Mouse (Mus musculus) embryo, embryonic 11 days (tissue): ENCODE data around the gene Hspb9.
A peak's percentile ranks its signal among the peaks of the same experiment; 100 is the strongest.

Experiments used
- DNase-seq: peaks from one replicate; pipeline ENCODE4 v3.0.0-alpha.2; 2015

Gene Hspb9

DNA sequence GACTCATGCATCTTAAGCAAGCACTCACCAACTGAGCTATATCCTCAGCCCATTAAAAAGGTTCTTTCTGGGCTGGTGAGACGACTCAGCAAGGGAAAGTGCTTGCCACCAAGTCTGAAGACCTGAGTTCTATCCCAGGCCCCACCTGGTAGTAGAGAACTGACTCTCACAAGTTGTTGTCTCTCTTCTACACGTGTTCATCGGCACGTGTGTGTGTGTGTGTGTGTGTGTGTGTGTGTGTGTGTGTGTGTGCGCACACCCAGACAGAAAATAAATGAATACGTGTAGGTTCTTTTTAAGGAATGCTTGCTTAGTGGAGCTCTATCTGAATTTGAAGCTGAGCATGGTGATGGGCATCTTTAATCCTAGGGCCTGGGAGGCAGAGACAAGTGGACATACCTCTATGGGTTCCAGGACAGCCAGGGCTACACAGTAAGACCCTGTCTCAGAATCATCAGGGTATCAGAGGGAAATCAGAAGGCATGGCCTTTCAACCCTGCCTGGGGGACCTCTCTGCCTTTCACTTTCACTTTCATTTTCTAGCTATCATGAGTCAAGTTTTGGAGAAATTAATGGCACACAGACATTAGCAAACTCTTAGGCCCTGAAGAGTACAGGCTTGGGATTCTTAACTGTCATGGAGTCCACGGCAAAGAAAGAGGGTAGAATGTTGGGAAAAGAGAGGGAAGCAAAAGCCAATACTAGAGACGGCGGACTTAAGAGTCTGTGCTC lies 21.6 kb downstream of the Hspb9 start:
- DNase-seq: no peak

DNA sequence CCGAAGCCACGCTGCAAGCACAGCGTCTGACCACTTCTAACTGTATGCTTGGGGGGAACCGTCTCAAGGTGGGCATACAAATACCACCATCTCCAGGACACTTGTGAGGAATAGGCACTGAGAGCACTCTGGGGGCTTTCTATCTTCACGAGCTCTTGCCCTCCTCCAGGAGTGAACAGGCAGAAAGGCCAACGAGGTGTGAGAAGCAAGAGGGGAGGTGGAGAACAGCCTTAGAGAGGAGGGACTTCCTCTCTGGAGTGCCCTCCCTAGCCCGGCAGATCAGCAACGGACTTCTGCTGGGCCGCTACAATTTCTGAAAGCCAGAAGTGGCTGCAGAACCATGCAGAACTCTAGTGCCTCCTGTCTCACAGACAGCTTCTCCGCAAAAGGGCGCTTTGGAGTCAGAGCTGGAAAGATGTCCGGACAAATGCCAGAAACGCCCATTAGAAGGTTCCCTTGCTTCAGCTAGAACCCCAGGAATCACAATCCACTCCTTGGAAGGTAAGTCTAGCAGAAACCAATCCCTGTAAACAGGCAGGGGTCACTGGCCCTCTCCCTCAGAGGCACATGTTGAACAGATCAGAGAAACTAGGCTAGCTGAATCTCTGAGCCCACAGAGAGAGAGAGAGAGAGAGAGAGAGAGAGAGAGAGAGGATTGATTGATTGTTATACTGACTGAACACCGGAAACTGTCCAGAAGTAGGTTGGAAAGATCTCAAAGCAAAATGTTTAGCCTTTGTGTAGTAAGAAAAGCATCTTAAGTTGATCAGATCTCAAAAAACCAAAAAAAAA lies 22.5 kb downstream of the Hspb9 start:
- no peak for DNase-seq

DNA sequence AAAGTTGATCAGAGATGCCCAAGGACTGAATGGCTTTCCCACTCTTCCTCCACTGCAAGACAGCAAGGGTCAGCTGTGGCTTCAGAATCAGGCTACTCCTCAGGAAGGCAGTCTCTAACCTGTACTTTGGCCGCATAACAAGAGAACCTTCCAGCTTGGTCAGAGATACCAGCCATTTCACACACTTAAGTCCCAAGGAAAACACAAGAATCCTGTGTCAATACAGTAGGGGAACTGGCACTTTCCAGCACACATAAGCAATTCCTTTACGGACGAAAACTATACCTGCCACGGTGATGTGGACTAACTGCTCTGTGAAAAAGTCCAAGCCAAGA lies 23.1 kb downstream of the Hspb9 start:
- no peak for DNase-seq

DNA sequence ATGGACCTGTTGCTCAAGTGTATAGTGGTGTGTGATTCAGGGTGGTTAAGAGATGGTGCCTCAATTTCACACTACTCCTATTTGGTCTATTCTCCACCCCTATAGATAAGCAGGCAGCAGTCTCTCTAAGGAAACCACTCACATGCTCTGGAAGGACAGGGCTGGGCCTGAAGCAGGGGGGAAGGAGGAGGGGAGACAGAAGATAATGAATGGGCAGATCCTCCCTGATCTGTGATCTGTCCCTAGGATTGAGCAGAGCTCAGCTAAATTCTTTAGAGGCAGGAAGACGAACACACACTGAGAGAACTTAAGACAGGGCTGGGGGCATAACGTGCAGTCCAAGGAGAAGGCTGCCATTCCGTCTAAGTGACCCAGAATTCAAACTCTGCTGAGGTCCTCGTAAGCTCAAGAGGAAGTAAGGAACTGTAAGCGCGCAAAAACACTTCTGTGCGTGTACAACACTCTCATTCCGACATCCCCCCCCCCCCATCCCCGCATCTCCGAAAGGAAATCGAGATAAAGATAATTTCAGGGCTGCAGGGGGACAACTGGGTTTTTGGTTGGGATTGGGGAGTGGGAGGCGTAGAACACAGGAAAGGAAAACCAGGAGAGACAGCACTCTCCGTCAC lies 23.6 kb downstream of the Hspb9 start:
- no peak for DNase-seq

DNA sequence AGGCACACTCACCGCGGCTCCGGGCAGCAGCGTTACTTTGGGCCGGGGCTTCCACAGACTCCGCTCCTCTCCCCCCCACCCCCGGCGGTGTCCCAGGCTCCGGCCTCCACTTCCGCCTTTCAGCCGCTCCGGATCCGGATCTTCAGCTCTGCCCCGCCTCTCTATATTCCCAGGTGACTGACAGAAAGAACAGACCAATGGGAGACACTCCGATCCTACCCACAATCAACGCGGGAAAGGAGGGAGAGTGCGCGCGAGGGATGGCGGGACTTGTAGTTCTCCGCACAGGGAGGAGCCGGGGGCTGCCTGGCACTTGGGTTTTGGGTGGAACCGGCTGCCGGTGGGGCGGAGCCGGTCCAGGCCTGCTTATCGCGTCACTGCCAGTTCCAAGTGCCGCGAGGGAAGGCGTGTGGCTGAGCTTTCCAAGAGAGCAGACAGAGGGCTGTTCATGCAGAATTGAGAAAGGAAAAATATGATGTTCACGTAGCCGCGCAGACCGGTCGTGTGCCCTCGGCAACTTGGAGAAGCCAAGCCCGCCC lies 24.5 kb downstream of the Hspb9 start, which contains the start of gene Rab5c:
Rab5c (minus strand) TSS at position 150 of the 539 bp plus-strand sequence.
- DNase-seq: peak; percentile 99

DNA sequence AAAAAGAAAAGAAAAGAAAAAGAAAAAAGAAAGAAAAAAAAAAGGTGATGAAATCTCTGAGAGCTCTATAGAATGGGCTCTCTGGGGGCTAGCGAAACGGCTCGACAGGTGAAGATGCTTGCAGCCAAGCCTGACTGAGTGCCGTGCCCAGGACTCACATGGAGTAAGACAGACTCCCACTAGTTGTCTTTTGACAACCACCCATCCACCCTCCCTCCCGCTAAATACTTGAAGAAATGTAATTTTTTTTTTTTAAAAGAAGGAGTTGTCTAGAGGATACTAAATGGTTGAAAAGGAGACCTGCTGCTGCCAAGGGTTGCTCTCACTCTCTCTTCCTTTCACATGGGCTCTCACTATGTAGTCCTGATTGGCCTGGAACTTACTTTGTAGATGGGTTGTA lies 25.1 kb downstream of the Hspb9 start:
- DNase-seq: no peak

DNA sequence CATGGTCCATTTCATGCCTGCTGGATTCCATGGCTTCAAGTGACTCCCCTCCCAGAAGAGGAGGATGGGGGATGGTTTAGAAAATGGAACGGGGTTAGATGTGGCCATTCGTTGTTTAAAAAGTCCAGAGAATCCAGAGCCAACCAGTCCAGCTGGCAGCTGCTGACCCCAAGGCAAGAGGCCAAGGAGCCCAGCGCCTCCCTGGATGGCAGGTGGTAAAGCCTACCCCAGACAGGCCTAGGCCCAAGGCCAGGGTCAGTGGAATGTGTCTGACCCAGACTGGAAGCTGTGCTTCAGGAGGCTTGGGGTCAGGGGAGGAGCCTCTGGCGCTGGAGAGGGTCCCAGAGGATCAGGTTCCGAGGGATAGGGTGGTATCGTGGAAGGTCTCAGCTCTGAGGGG lies 27.7 kb downstream of the Hspb9 start:
- no peak for DNase-seq

DNA sequence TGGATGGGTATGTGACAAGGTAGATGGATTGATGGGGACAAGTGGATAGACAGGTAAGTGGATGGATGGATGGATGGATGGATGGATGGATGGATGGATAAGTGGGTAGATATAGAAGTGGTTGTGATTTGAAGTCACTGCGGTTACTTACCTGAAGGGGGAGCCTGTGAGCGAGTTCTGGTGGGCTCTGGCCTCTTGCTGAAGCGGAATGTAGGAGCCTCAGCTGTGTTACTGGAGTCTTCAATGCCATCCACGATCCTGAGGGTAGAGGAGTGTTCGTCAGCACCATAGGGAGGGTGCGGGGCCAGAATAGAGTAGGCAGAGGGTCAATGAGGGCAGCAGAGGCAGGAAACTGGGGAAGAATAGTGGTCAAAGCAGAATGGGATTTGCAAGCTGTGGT lies 31.4 kb downstream of the Hspb9 start:
- DNase-seq: peak; percentile 73

DNA sequence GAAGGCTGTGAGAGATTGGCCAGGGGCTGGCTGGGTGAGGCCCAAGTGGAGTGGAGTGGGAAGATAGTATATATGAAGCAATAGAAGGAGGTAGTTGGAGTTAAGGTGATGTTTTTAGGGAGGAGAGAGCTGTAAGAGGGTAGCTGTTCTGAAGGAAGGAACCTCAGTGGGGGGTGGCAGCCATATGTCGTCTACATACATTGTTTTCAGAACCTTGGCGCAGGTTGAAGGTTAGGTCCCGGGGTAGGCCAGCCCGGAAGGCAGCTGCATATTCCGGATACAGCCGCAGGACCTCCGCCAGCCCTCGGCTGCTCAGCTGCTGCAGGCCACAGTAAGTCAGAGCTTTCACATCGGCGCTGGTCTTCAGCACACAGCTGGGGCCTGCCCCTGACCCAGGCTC lies 32.9 kb downstream of the Hspb9 start:
- DNase-seq: no peak

DNA sequence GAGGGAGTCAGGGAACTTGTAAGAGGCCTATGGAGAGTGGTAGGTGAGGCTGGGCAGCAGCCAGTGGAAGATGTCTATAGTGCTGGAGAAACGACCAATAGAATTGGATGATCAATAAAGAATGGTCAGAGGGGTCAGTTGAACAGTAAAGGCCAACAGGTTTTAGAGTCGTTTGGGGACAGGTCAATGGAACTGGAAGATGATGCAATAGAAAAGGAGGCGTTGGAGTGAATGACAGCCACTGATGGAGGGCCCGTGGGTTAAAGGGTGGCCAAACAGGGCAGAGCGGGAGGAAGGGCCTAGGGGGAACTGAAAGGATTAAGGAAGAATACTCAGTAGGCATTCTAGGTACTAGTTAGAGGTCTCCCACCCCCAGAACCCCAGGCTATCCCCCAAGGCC lies 33.5 kb downstream of the Hspb9 start:
- no peak for DNase-seq

DNA sequence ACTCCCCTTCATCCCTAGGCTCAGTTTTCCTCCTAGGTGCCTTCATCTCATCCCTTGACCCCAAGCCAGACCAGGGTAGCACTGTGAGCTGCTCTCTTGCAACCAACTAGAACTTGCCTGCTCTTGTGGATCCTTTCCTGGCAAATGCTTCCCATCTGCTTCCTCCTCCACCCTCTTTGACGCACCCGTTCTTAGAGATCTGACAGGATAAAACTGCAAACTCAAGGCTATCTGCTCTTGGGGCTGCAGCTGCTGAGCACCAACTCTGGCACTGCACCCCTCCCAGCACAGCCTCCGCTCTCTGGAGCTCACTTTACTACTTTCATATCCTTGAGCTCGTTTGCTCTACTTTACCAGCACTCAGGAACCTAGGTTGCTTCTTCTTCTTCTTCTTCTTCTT lies 35.0 kb downstream of the Hspb9 start:
- no peak for DNase-seq

DNA sequence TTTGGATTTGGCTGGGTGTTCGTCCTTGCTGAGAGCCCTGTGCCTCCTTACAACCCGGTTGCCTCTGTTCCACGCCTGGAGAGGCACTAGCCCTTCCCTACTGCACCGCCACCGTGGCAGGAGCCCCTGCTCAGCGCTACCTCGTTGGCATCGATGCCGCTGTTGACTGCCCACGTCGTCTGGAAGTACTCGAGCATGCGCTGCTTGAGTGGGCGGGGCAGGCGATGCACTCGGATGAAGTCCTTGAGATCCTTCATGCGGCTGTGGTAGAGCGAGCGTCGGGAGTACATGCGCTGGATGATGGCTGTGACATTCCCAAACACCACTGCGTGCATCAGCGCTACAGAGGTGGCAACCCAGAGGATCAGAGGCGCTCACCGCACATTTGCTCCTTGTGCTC lies 35.8 kb downstream of the Hspb9 start:
- no peak for DNase-seq

DNA sequence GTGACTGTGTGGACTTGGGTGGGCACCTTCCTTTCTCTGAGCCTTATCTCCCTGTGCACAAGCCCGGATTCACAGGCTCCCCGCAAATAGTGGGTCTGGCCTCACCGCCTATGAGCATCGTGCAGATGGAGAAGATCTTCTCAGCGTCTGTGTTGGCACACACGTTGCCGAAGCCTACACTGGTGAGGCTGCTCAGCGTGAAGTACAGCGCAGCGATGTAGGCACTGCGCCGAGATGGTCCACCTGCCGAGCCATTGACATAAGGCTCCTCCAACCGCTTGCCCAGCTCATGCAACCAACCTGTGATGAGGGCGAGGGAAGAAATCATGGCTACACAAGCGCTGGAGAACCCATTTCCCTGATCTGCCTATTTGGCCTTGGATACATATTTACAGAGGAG lies 36.5 kb downstream of the Hspb9 start:
- DNase-seq: no peak

DNA sequence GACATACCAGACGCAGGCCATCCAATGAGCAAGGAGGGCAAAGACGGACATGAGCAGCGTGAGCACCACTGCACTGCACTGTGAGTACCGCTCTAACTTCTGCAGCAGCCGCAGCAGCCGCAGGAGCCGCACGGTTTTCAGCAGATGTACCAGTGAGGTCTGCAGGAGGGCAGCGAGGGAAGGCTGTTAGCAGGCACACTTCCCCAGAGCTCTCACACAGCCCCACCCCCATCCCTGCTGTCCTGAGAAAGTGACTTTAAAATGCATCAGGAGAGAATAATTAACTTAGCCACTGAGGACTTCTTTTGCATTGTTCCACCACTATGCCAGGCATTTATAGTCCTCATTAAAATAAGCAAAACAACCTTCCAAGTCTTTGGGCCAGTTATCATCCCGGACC lies 38.6 kb downstream of the Hspb9 start:
- peak; percentile 6 for DNase-seq

DNA sequence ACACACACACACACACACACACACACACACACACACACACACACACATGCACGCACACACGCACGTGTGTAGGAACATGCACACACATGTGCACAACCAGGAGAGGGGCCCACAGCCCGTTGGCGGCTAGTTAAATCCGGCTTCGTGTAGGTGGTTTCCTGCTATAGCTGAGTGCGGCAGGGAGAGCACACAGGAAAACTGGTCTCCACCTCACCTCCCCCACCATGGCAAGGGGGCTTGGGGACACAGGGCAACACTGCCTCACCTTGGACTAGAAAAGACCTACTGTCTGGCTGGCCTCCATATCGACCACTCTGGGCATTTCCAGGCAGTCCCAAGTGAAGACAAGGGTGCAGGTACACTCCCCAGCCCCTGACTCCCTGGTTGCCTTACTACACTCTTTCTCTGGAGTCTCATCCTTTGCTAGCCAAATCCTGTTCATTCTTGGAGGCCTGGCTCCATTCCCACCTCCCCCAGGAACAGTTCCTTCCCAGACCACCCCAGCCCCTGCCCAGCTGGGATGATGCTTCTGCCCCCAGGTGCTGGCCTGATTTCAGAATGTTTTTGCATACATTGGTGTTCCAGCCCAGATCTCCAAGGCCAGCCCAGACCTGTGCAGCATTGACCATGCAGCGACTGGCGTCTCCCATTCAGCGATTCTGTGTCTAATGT lies 40.5 kb downstream of the Hspb9 start:
- no peak for DNase-seq

DNA sequence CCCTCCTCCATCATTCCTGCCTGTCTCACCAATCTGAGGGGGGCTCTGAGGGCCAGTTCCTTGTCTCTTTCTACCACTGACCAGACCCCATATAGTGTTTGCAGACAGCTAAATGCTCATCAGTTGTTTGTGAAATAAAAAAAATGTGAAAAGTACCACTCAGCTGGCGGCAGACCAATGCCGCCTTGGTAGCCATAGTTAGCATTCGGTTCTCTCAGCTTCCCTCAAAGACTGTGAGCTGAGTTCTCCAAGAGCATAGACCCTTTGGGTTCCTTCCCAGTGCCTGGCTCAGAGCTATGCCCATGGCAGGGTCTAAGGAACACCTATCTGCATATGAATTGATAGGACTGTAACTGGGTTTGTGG lies 41.0 kb downstream of the Hspb9 start:
- no peak for DNase-seq

DNA sequence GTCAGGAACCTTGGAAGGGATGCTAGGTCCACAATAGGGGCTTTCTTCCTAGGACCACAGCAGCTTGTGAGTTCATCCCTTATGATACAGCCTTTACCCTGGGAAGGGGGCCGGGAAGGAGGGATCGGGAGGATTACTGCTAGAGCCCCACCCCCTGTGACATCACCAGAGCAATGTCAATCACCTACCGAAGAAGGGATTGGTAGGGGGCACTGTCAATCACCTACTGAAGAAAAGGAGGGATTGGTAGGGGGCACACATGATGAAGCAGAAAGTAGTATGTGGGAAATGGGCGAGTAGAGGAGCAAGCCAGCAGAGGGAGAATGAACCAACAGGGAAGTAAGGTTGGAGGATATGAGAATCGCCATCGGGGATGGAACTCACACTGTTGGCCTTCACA lies 42.8 kb downstream of the Hspb9 start:
- DNase-seq: no peak

DNA sequence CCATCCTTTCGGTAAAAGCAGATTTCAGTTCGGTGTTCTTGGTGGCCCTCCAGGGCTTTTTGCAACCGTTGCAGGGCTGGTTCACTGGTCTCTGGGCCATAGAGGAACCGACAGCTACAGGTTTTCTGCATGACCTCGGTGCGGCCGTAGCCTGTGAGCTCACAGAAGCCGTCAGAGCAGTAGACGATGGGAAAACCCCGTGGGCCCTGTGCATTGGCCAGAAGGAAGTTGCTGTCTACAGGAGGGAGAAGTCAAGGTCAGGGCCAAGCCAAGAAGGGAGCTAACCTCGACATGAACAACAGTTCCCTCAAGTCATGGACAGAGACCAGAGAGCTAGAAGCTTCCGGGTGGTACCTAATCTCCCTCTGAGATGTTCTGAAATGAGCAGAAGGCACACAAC lies 43.9 kb downstream of the Hspb9 start:
- no peak for DNase-seq

DNA sequence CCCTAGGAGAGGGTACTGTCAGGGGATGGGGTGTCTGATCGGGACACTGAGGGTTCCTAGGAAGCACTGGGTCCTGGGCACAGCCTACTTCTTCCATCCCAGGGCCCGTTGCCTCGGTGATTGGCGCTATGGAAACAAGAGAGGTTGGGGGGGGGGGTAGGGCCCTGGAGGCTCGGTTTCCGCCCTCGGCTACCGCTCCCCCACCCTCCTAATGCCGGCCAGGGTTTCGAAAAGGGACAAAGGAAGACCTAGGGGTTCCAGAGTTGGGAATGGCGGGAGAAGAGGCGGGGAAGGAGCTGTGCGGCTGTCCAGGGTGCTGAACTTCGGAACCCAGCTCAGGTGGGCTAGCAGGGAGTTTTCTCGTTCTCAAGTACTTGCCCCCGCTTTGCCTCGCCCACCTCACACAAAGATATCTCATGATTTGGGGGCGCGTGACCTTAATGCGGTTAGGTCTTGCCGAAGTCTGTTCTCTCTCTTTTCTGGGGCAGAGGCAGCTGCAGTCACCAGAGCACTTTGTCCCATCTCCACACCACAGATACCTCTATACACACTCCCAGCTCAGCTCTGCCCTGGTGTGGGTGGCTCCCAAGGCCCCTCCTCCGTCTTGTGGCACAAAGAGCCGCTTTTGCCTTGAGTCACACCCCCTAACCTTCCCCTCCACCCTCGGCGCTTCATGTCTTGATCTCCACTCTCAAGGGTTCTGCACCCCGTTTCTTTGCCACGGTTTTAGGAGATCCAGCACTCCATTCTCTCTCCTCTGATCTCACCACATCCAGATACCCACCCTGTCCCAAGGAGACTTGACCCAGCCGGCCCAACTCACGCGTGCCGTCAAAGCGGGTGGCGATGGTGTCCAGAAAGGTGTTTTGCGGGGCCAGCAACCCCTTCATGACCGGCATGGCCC lies 45.3 kb downstream of the Hspb9 start:
- peak; percentile 82 for DNase-seq

DNA sequence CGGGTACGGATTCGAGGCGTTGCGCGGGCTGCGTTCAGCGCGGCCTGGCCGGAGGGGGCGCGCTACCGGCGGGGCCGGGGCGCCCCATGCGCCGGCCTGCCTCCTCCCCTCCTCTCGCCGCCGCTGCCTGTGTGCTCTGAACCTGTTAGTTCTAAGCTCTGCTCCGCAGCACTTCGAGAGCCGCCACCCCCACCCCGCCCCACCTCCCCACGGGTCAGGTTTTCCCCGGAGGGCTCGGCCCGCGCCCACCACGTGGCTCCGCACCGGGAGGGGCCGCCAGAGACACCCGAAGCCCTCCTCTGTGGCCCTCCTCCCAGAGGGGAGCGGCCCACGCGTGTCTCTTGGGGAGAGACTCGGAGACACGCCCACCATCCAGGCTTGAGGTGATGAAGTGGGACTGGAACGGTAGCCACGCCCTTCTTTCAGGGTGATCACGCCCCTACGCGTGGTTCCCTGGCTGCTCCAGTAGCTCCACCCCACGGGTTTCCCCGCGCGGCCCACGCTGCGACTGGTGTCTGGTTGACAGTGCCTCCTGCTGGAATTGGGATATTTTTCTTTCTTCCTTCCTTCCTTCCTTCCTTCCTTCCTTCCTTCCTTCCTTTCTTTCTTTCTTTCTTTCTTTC lies 46.1 kb downstream of the Hspb9 start, which contains the start of gene Kcnh4:
Kcnh4 (minus strand) TSS at position 332 of the 623 bp plus-strand sequence.
- DNase-seq: peak; percentile 59

DNA sequence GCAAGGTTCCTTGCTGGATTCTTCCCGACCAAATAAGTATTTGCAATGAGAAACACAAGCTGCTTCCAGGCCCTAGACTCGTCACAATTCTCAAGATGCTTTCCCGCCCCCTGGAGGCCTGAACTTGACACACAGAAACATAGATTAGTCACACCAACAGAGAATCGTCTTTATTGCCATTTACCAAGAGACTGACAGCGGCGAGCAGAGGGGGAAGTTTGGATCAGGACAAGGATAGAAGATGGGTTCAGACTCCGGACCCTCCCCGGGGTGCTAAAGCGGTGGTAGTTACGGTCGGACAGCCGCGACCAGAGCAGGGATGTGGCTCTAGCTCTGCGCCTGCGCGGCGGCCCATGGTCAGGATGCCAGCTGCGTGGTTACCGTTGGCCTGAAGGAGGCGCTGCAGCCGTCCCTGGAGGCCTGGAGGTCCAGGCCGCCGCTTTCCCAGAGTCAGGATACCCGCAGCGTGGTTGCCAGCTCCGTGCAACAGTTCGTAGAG lies 47.9 kb downstream of the Hspb9 start:
- peak; percentile 91 for DNase-seq
